Mouse (Mus musculus): ENCODE measurements around the gene Cby1. TPM values are rescaled to one million over a fixed set of nuclear protein-coding genes. Genes with fewer than 3 reads are reported as not detected.
"Not testable (repeated sequence)": the region's sequence is repeated elsewhere in the genome, so short reads cannot be mapped to it uniquely, and the experiment has no call there.

Gene Cby1
- polyA plus RNA-seq, 2 experiments: 4.6 to 13.4 TPM

DNA sequence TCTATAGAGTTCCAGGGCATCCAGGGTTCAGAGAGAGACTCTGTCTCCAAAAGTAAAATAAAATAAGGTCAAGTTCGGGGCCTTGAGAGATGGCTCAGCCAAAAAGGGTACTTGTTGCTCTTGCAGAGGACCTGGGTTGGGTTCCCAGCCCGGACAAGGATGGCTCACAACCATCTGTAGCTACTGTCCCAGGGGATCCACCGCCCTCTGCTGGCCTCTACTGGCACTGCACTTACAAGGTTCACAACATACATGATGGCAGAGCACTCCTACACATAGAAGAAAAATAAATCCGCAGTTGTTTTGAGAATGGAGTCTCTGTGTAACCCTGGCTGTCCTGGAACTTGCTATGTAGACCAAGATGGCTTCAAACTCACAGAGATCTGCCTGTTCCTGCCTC is 2.9 kb downstream of the Cby1 start:
- Histone ChIP-seq H3K27ac (no peak overlapping the region), H3K9me3 (ENCODE audit: control insufficient read depth, low read length) (no peaks in the 10 kb centered on the region)
- peak in 1 of 3 experiments; percentile 36 for DNase-seq (ENCODE audit: low read depth in 3 of 3, low spot score in 3 of 3)

DNA sequence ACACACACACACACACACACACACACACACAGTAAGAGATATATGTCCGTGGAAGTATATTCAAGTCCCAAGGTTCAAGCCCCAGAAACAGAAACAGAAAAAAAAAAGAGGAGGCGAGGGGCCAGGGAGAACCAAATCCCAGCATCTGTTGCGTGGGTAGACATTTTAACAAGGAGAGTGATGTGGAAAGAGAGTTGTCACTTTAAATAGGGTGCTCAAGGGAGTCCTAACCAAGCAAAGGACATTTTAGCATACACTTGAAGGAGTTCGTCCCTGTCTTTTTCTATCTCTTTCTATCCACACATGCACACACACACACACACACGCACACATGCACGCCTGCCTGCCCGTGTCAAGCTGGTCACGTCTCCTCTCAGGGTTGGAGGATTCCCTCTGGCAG is 5.7 kb downstream of the Cby1 start:
- ATAC-seq (ENCODE audit: insufficient read depth) (no peak), DNase-seq (ENCODE audit: low read depth in 3 of 3, low spot score in 3 of 3) (no peak)
- TF ChIP-seq CTCF (IDR thresholded peaks at IDR 0.05; ENCODE audit: low read depth): no peak
- TF ChIP-seq EP300 (IDR thresholded peaks at IDR 0.05; ENCODE audit: low read depth): no peak
- Histone ChIP-seq H3K27me3 (ENCODE audit: control insufficient read depth, insufficient read depth, low read length) (no peaks in the 10 kb centered on the region), H3K9ac (replicated peaks) (no peak overlapping the region), H3K27ac (no peak overlapping the region), H3K4me2 (ENCODE audit: low read depth) (no peak overlapping the region), H3K4me1 (replicated peaks; ENCODE audit: control insufficient read depth in 2 of 2, insufficient read depth in 2 of 2, low read length in 1 of 2) (peaks cover 3% of the 10 kb centered on the region in 2 experiments; a peak in 3 of 4 replicates), H3K36me3 (replicated peaks; ENCODE audit: control insufficient read depth, insufficient read depth, low read depth) (no peaks in the 10 kb centered on the region), H3K9me3 (ENCODE audit: control insufficient read depth, low read length) (no peaks in the 10 kb centered on the region), H3K4me3 (ENCODE audit: insufficient read depth in 1 of 2, low read depth in 2 of 2, low read length in 2 of 2) (no peak overlapping the region)
- WGBS (ENCODE audit: insufficient replicate concordance): 78% methylated on average over 8 of the region's 8 CpGs

More for the DNA sequence above, 2.9 kb downstream of the Cby1 start:
- Histone ChIP-seq H3K4me3 (ENCODE audit: insufficient read depth in 1 of 2, low read depth in 2 of 2, low read length in 2 of 2) (no peak overlapping the region), H3K4me2 (ENCODE audit: low read depth) (no peak overlapping the region), H3K9ac (replicated peaks) (no peak overlapping the region), H3K4me1 (replicated peaks; ENCODE audit: control insufficient read depth in 2 of 2, insufficient read depth in 2 of 2, low read length in 1 of 2) (peaks cover 3 to 11% of the 10 kb centered on the region in 2 experiments; a peak in 3 of 4 replicates), H3K27me3 (ENCODE audit: control insufficient read depth, insufficient read depth, low read length) (no peaks in the 10 kb centered on the region), H3K36me3 (replicated peaks; ENCODE audit: control insufficient read depth, insufficient read depth, low read depth) (no peaks in the 10 kb centered on the region)
- no peak for ATAC-seq (ENCODE audit: insufficient read depth)
- 65% methylated on average over 4 of the region's 4 CpGs for WGBS (ENCODE audit: insufficient replicate concordance)
- no peak for TF ChIP-seq EP300 (IDR thresholded peaks at IDR 0.05; ENCODE audit: low read depth)
- peak; percentile 85 for TF ChIP-seq CTCF (IDR thresholded peaks at IDR 0.05; ENCODE audit: low read depth)

DNA sequence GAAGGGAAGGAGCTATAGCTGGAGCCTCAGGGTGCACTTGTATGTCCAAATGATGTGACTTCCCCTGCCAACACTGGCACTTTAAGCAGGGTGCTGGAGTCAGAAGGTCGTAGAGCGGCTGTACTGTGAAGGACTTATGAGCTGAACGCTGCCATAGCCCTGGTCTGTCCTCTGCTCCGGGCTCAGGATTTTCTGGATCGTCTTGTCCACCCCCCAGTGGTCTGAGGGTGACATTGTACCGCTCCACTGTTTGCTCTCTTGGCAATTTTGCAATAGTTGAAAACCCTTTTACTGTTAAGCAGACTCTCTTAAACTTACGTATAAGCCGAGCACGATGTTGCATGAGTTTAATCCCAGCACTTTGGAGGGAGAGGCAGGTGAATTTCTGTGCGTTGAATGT is 10.2 kb downstream of the Cby1 start:
- no peak overlapping the region for H3K4me3 ChIP-seq (ENCODE audit: insufficient read depth in 1 of 2, low read depth in 2 of 2, low read length in 2 of 2)
- no peak overlapping the region for H3K9ac ChIP-seq (replicated peaks)
- no peaks in the 10 kb centered on the region for H3K9me3 ChIP-seq (ENCODE audit: control insufficient read depth, low read length)
- peaks cover 6 to 10% of the 10 kb centered on the region in 2 experiments; a peak in 3 of 4 replicates for H3K4me1 ChIP-seq (replicated peaks; ENCODE audit: control insufficient read depth in 2 of 2, insufficient read depth in 2 of 2, low read length in 1 of 2)
- DNase-seq (ENCODE audit: low read depth in 3 of 3, low spot score in 3 of 3): no peak
- TF ChIP-seq EP300 (IDR thresholded peaks at IDR 0.05; ENCODE audit: low read depth) (no peak), CTCF (IDR thresholded peaks at IDR 0.05; ENCODE audit: low read depth) (peak; percentile 21; the same call in 1 of the 2 replicates)
- no peaks in the 10 kb centered on the region for H3K27me3 ChIP-seq (ENCODE audit: control insufficient read depth, insufficient read depth, low read length)
- H3K27ac ChIP-seq: no peak overlapping the region
- H3K36me3 ChIP-seq (replicated peaks; ENCODE audit: control insufficient read depth, insufficient read depth, low read depth): peaks cover 20% of the 10 kb centered on the region
- no peak for ATAC-seq (ENCODE audit: insufficient read depth)
- H3K4me2 ChIP-seq (ENCODE audit: low read depth): no peak overlapping the region
- WGBS (ENCODE audit: insufficient replicate concordance): 70% methylated on average over 10 of the region's 10 CpGs

DNA sequence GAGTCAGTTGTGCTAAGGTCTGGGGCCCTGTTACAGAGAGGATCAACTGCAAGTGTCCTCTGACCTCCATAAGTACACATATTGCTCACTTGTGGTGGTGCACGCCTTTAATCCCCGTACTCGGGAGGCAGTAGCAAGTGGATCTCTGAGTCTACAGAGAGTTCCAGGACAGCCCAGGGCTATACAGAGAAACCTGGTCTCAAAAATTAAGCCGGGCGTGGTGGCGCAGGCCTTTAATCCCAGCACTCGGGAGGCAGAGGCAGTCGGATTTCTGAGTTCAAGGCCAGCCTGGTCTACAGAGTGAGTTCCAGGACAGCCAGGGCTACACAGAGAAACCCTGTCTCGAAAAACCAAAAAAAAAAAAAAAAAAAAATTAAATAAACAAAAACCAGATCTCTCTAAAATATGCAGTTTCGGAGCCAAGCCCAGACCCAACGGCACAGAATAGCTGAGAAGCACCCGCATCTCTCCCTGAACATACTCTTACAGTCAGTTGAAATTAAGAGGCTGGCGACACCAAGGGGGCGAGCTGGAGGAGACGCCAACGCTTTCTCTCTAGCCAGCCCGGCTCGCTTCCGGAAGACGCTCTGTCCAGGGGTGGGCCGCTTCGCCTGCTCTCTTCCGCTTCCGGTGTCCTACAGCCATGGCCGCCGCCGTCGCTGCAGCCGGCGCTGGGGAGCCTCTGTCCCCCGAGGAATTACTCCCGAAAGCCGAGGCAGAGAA is 11.4 kb downstream of the Cby1 start, which contains the start of gene Tomm22:
Tomm22 (plus strand) TSS at position 613 of the 723 bp plus-strand sequence.
- Histone ChIP-seq H3K4me2 (ENCODE audit: low read depth) (peak within 1 kb of the TSS; percentile 71), H3K36me3 (replicated peaks; ENCODE audit: control insufficient read depth, insufficient read depth, low read depth) (peaks cover 32% of the 10 kb centered on the region), H3K27me3 (ENCODE audit: control insufficient read depth, insufficient read depth, low read length) (no peaks in the 10 kb centered on the region), H3K27ac (peak within 1 kb of the TSS; percentile 53), H3K4me1 (replicated peaks; ENCODE audit: control insufficient read depth in 2 of 2, insufficient read depth in 2 of 2, low read length in 1 of 2) (peaks cover 6 to 10% of the 10 kb centered on the region in 2 experiments; a peak in 3 of 4 replicates), H3K9me3 (ENCODE audit: control insufficient read depth, low read length) (no peaks in the 10 kb centered on the region), H3K4me3 (ENCODE audit: insufficient read depth in 1 of 2, low read depth in 2 of 2, low read length in 2 of 2) (peak within 1 kb of the TSS; percentile 75 to 88), H3K9ac (replicated peaks) (peak within 1 kb of the TSS; percentile 82)
- ATAC-seq (ENCODE audit: insufficient read depth) (peak; percentile 93), DNase-seq (ENCODE audit: low read depth in 3 of 3, low spot score in 3 of 3) (peak; percentile 82 to 83 (median 83))
- TF ChIP-seq EP300 (IDR thresholded peaks at IDR 0.05; ENCODE audit: low read depth) (no peak), CTCF (IDR thresholded peaks at IDR 0.05; ENCODE audit: low read depth) (peak; percentile 81)
- 15% methylated on average over 33 of the region's 33 CpGs for WGBS (ENCODE audit: insufficient replicate concordance)

DNA sequence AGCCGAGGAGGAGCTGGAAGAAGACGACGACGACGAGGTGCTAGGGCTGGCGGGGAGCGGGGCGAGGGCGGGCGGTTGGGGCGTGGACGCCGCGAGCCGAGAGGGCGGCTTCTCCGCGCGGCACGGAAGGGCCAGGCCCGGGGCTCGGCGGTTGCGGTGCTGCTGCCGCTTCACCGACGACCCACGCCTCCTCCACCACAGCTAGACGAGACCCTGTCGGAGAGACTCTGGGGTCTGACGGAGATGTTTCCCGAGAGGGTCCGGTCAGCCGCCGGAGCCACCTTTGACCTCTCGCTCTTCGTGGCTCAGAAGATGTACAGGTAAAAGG is 11.9 kb downstream of the Cby1 start:
- Histone ChIP-seq H3K27ac (peak overlapping the region; percentile 53), H3K4me3 (ENCODE audit: insufficient read depth in 1 of 2, low read depth in 2 of 2, low read length in 2 of 2) (peak overlapping the region; percentile 75 to 88), H3K36me3 (replicated peaks; ENCODE audit: control insufficient read depth, insufficient read depth, low read depth) (peaks cover 36% of the 10 kb centered on the region), H3K4me1 (replicated peaks; ENCODE audit: control insufficient read depth in 2 of 2, insufficient read depth in 2 of 2, low read length in 1 of 2) (peaks cover 6 to 10% of the 10 kb centered on the region in 2 experiments; a peak in 3 of 4 replicates), H3K4me2 (ENCODE audit: low read depth) (peak overlapping the region; percentile 71), H3K9ac (replicated peaks) (peak overlapping the region; percentile 82), H3K9me3 (ENCODE audit: control insufficient read depth, low read length) (no peaks in the 10 kb centered on the region), H3K27me3 (ENCODE audit: control insufficient read depth, insufficient read depth, low read length) (no peaks in the 10 kb centered on the region)
- TF ChIP-seq EP300 (IDR thresholded peaks at IDR 0.05; ENCODE audit: low read depth): no peak
- TF ChIP-seq CTCF (IDR thresholded peaks at IDR 0.05; ENCODE audit: low read depth): no peak
- no peak for DNase-seq (ENCODE audit: low read depth in 3 of 3, low spot score in 3 of 3)
- WGBS (ENCODE audit: insufficient replicate concordance): under 1% methylated on average over 37 of the region's 37 CpGs
- ATAC-seq (ENCODE audit: insufficient read depth): peak; percentile 66

DNA sequence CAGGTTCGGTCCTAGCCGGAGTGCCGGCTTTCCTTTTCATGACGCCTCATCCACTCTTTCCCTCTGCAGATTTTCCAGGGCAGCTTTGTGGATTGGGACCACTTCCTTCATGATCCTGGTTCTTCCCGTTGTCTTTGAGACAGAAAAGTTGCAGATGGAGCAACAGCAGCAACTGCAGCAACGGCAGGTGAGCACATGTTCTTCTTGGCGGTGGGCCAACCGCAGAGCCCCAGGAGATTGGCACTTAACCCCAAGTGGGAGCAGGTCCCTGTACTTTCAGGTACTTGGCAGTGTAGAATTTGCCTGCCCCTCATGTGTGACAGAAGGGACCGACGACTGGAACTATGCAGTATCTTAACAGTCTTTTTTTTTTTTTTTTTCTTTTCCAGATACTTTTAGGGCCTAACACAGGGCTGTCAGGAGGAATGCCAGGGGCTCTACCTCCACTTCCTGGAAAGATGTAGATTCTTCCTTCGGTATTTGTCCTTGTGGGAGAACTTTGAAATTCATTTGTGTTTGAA is 12.9 kb downstream of the Cby1 start:
- ATAC-seq (ENCODE audit: insufficient read depth); H3K9me3 ChIP-seq (ENCODE audit: control insufficient read depth, low read length); H3K4me1 ChIP-seq (replicated peaks; ENCODE audit: control insufficient read depth in 2 of 2, insufficient read depth in 2 of 2, low read length in 1 of 2); DNase-seq (ENCODE audit: low read depth in 3 of 3, low spot score in 3 of 3); H3K27ac ChIP-seq; H3K27me3 ChIP-seq (ENCODE audit: control insufficient read depth, insufficient read depth, low read length): not testable (repeated sequence)
- H3K9ac ChIP-seq (replicated peaks): peak overlapping the region; percentile 25
- WGBS (ENCODE audit: insufficient replicate concordance): 74% methylated on average over 11 of the region's 11 CpGs
- peaks cover 45% of the 10 kb centered on the region for H3K36me3 ChIP-seq (replicated peaks; ENCODE audit: control insufficient read depth, insufficient read depth, low read depth)
- peak overlapping the region; percentile 71 for H3K4me2 ChIP-seq (ENCODE audit: low read depth)
- H3K4me3 ChIP-seq (ENCODE audit: insufficient read depth in 1 of 2, low read depth in 2 of 2, low read length in 2 of 2): peak overlapping the region; percentile 67 to 88

Measured in liver, embryonic 14.5 days (tissue).